Mouse (Mus musculus): ENCODE measurements at regions not wholly inside any gene's neighbourhood (a gene's known extent, or its start where the extent isn't known, plus 50 kb on each side); places are given as distances from the start of the nearest gene placed in this dataset.

- DNase-seq (ENCODE audit: low read depth, low spot score): no peak
- Histone ChIP-seq H3K4me3 (ENCODE audit: control insufficient read depth in 1 of 2, insufficient read depth in 1 of 2, low read depth in 2 of 2, low read length in 2 of 2) (no peak overlapping the region), H3K9me3 (replicated peaks; ENCODE audit: insufficient read depth, low read length) (no peaks in the 10 kb centered on the region), H3K27me3 (ENCODE audit: control insufficient read depth in 1 of 2, insufficient read depth in 2 of 2, low read length in 2 of 2) (no peaks in the 10 kb centered on the region), H3K36me3 (ENCODE audit: control insufficient read depth in 1 of 2, insufficient read depth in 2 of 2, low read length in 2 of 2) (peaks cover 0 to 2% of the 10 kb centered on the region in 2 experiments; a peak in 2 of 4 replicates), H3K27ac (ENCODE audit: control insufficient read depth, low read depth, low read length) (no peak overlapping the region), H3K9ac (ENCODE audit: control insufficient read depth, low read depth, low read length, poor library complexity, severe bottlenecking) (no peak overlapping the region), H3K4me1 (ENCODE audit: control insufficient read depth in 1 of 2, insufficient read depth in 2 of 2, low read length in 2 of 2) (peaks cover 0 to 10% of the 10 kb centered on the region in 2 experiments; a peak in 3 of 4 replicates), H3K79me2 (ENCODE audit: control insufficient read depth, insufficient read depth, low read length, poor library complexity) (no peaks in the 10 kb centered on the region)
- TF ChIP-seq ETS1 (IDR thresholded peaks at IDR 0.05; ENCODE audit: low read depth, low read length) (no peak), CHD1 (IDR thresholded peaks at IDR 0.05; ENCODE audit: low read depth, low read length) (no peak), MEF2A (IDR thresholded peaks at IDR 0.05; ENCODE audit: extremely low read depth, insufficient replicate concordance, low read depth, low read length, poor library complexity, severe bottlenecking) (no peak)
Measured at GRCm38 (mm10) chr5:64665064-64665463, 138.1 kb upstream of the Klf3 start.

- Histone ChIP-seq H3K27me3 (ENCODE audit: control insufficient read depth in 1 of 2, insufficient read depth in 2 of 2, low read length in 2 of 2) (no peaks in the 10 kb centered on the region), H3K36me3 (ENCODE audit: control insufficient read depth in 1 of 2, insufficient read depth in 2 of 2, low read length in 2 of 2) (peaks cover 0 to 2% of the 10 kb centered on the region in 2 experiments; a peak in 2 of 4 replicates), H3K27ac (ENCODE audit: control insufficient read depth, low read depth, low read length) (no peak overlapping the region), H3K79me2 (ENCODE audit: control insufficient read depth, insufficient read depth, low read length, poor library complexity) (no peaks in the 10 kb centered on the region), H3K4me1 (ENCODE audit: control insufficient read depth in 1 of 2, insufficient read depth in 2 of 2, low read length in 2 of 2) (peaks cover 0 to 10% of the 10 kb centered on the region in 2 experiments; a peak in 3 of 4 replicates), H3K9ac (ENCODE audit: control insufficient read depth, low read depth, low read length, poor library complexity, severe bottlenecking) (no peak overlapping the region), H3K4me3 (ENCODE audit: control insufficient read depth in 1 of 2, insufficient read depth in 1 of 2, low read depth in 2 of 2, low read length in 2 of 2) (no peak overlapping the region), H3K9me3 (replicated peaks; ENCODE audit: insufficient read depth, low read length) (no peaks in the 10 kb centered on the region)
- no peak for TF ChIP-seq SIN3A (IDR thresholded peaks at IDR 0.05; ENCODE audit: low read length)
- TF ChIP-seq ETS1 (IDR thresholded peaks at IDR 0.05; ENCODE audit: low read depth, low read length): no peak
- no peak for TF ChIP-seq NRF1 (IDR thresholded peaks at IDR 0.05; ENCODE audit: insufficient read depth, low read depth, low read length, poor library complexity, severe bottlenecking)
- no peak for DNase-seq (ENCODE audit: low read depth, low spot score)
Measured at GRCm38 (mm10) chr5:64666256-64666655, 136.9 kb upstream of the Klf3 start.

GRCm38 (mm10) chr5:64667053-64667452 lies 136.1 kb upstream of the Klf3 start:
- Histone ChIP-seq H3K9ac (ENCODE audit: control insufficient read depth, low read depth, low read length, poor library complexity, severe bottlenecking) (no peak overlapping the region), H3K27ac (ENCODE audit: control insufficient read depth, low read depth, low read length) (no peak overlapping the region), H3K27me3 (ENCODE audit: control insufficient read depth in 1 of 2, insufficient read depth in 2 of 2, low read length in 2 of 2) (no peaks in the 10 kb centered on the region), H3K9me3 (replicated peaks; ENCODE audit: insufficient read depth, low read length) (no peaks in the 10 kb centered on the region), H3K79me2 (ENCODE audit: control insufficient read depth, insufficient read depth, low read length, poor library complexity) (no peaks in the 10 kb centered on the region), H3K36me3 (ENCODE audit: control insufficient read depth in 1 of 2, insufficient read depth in 2 of 2, low read length in 2 of 2) (peaks cover 0 to 2% of the 10 kb centered on the region in 2 experiments; a peak in 2 of 4 replicates), H3K4me1 (ENCODE audit: control insufficient read depth in 1 of 2, insufficient read depth in 2 of 2, low read length in 2 of 2) (peaks cover 0 to 3% of the 10 kb centered on the region in 2 experiments; a peak in 1 of 4 replicates), H3K4me3 (ENCODE audit: control insufficient read depth in 1 of 2, insufficient read depth in 1 of 2, low read depth in 2 of 2, low read length in 2 of 2) (no peak overlapping the region)
- DNase-seq (ENCODE audit: low read depth, low spot score): no peak
- TF ChIP-seq GABPA (IDR thresholded peaks at IDR 0.05; ENCODE audit: low read depth, low read length): no peak
- TF ChIP-seq NRF1 (IDR thresholded peaks at IDR 0.05; ENCODE audit: insufficient read depth, low read depth, low read length, poor library complexity, severe bottlenecking): no peak
- no peak for TF ChIP-seq GATA1 (IDR thresholded peaks at IDR 0.05; ENCODE audit: low read depth, low read length)
- no peak for TF ChIP-seq POLR2A (IDR thresholded peaks at IDR 0.05; ENCODE audit: control insufficient read depth in 1 of 2, insufficient read depth in 1 of 2, low read depth in 1 of 2, low read length in 2 of 2, poor library complexity in 1 of 2)
- TF ChIP-seq CHD2 (IDR thresholded peaks at IDR 0.05; ENCODE audit: low read length): no peak
- no peak for TF ChIP-seq E2F4 (IDR thresholded peaks at IDR 0.05; ENCODE audit: borderline replicate concordance, low read depth, low read length)
- no peak for TF ChIP-seq KAT2A (conservative IDR thresholded peaks at IDR 0.05; ENCODE audit: low read depth, low read length)
- TF ChIP-seq ZC3H11A (IDR thresholded peaks at IDR 0.05; ENCODE audit: low read depth, low read length): no peak
- no peak for TF ChIP-seq MAX (IDR thresholded peaks at IDR 0.05; ENCODE audit: low read length)
- TF ChIP-seq JUND (IDR thresholded peaks at IDR 0.05; ENCODE audit: low read depth, low read length): no peak
- TF ChIP-seq ZMIZ1 (IDR thresholded peaks at IDR 0.05; ENCODE audit: low read depth, low read length): no peak

Data from MEL (cell line).